Mouse (Mus musculus) kidney, adult 9 months (tissue): ENCODE data around the gene Pnp2.
"Not testable (repeated sequence)": the region's sequence is repeated elsewhere in the genome, so short reads cannot be mapped to it uniquely, and the experiment has no call there.

Experiments
- DNase-seq: peaks from one replicate; pipeline ENCODE4 v3.0.0; 2022

The Pnp2 gene

DNA sequence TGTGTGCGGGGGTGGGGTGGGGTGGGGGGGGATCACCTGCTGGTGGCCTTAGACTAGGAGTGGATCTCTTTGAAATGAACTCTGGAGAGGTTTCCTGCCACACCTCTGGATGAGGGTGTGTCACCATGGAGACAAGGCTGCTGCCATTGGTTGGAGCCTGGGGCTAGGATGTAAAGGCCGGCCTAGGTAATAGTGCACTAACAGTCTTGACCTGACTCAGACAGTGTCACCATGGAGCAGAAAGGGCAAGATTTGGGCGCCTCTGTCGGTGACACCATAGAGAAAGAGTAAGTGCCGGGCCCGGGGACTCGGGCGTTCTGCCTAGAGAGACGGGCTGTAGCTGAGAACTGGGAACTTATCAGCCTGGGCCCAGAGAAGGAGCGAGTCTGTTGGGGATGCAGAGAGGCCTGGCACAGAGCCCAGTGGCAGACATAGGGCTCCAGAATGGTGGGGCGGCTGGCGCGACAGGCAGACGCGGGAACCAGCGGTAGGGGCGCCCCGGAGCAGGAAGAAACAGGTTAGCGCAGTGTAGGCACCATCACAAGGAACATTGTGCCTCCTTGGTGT lies at the start of gene Pnp2:
Gene Pnp2 (plus strand): TSS at position 51 of the 567 bp plus-strand sequence.
- peak; percentile 62 for DNase-seq

DNA sequence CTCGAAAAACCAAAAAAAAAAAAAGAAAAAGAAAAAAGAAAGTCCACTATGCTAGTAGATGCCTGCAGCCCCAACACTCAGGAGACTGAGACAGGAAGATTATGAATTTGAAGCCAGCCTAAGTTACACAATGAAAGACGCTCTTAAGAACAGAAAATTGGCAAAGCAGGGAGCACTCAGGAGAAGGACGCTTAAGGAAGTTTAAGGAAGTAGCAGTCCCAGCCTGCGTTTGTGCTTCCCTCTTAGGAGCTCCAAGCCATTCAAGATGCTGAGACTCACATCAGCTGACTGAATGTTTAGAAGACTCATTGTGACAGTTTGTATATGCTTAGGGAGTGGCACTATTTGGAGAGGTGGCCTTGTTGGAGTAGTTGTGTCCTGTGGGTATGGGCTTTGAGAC lies 47.7 kb upstream of the Pnp2 start:
- no peak for DNase-seq

DNA sequence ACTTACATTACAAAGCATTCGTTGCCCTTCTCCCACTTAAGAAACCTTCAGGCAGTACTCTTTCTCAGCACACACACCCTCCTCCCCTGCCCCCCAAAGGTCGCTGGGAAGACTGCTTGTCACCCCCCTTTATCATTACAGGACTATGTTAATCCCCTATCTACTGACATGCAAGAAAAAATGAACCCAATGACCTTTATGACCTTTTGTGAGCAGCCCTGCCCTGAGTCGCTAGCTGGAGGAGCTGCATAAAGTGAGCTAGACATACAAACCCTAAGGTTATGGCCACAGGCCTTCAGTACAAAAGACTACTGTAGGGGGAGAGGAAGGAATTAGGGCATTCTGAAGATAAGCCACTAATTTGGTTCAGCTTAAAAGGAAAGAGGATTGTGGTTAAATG lies 44.4 kb upstream of the Pnp2 start:
- DNase-seq, result no peak

DNA sequence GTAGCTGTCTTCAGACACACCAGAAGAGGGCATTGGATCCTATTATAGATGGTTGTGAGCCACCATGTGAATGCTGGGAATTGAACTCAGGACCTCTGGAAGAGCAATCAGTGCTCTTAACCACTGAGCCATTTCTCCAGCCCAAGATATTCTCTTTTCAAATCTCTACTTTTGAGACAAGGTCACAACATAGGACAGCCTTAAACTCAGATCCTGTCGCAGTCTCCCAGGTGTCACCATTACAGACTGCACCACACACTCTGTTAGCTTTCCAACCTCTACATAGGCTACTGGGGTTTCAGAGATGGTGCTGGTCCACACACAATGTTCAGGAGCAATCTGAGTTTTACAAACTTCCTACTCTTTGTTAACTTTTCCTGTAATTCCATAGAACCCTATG lies 32.4 kb upstream of the Pnp2 start:
- DNase-seq, result not testable (repeated sequence)

DNA sequence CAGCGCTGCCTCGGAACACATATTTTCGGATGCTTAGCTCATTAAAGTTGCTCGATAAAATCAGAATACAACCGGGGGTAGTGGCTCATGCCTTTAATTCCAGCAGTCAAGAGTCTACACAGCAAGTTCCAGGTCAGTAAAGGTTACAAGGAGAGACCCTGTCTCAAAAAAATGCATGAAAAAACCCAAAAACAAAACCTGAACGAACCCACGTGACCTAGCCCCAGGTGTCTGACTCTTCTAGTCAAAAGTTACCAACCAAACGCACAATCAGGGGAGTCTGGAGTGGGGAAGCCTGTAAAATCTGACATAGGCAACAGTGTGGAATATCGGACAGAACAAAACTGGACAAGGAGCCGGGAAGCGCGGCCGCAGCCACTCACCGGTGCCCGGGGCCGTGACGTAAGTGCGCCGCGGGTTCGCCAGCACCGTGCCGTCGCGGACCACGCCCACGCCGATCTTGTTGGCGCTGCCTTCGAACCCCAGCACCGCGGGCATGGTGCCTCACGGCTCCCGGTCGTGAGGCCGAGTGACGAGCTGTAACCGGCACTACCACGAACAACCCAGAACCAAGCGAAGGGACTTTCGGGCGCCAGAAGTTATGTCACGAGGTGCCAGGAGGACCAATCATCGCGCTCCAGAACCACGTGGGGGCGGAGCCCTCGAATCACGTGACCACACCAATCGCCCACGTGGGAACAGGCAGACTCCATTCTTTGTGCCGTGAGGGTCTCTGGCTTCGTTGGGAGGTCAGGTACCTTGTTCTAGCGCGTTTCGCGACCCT lies 31.3 kb upstream of the Pnp2 start, which contains the start of the genes Osgep and Apex1:
Gene Osgep (minus strand): TSS at position 613 of the 784 bp plus-strand sequence.
Gene Apex1 (plus strand): TSS at position 688 of the 784 bp plus-strand sequence.
- DNase-seq, result peak; percentile 98

DNA sequence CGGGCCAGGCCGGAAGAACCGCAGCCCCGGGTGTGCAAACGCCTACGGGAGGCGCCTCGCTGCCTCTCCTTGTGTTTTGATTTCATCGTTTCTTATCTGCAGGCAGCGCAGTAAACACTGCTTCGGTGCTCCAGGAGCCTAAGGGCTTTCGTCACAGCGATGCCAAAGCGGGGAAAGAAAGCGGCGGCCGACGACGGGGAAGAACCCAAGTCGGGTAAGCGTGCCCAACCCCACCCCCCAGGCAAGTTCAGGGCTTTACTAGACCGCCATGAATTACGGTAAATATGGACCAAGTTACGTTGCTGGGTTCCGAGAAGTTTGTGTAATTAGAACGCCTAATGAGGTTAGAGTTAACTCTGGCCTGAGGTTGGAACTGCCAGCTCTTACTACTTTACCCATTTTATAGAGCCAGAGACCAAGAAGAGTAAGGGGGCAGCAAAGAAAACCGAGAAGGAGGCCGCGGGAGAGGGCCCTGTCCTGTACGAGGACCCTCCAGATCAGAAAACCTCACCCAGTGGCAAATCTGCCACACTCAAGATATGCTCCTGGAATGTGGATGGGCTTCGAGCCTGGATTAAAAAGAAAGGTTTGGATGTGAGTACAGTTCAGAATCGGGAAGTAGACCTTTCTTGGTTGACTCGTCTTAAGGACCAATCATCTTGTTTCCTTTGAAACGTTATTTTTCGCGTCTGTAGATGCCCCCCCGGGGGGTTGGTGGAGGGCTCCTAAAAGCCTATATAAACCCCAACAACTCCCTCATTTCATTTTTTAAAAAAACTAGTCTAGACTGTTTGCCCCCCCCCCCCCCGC lies 30.5 kb upstream of the Pnp2 start:
- DNase-seq, result no peak

DNA sequence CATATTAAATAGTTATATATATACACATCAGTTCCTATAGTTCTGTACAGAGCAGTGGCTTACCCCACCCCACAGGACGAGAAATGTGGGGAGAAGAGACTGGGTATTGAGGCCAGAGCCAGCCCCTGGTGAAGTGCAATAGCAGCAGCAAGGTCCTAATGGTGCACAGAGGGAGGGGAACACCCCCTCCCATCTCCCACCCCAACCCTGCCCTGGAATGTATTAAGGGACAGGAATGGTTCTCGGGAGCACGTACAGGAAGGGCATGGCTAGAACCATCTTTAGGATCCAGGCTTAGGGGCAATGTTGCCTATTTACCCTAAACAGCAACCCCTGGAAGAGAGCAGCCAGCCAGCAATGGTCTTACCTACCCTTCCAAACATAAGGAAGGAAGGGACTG lies 28.4 kb upstream of the Pnp2 start:
- DNase-seq, result no peak

DNA sequence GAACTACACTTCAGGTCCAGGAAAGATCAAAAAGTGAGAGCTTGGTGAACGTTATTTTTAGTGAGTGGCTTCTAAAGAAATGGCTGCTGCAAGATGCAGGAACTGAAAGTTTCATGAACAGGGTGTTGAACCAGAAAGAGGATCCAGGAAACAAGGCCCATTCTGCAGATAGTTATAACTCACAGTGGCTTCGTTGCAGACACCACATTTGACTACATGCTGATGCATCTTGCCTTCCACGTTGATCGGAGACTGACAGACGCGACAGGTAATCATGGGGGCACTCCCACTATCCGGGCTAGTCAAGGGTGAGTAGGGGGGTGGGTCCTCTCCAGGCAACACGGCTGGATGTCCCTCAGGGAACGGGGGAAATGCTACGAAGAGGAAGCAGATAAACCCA lies 25.8 kb upstream of the Pnp2 start:
- DNase-seq, result no peak

DNA sequence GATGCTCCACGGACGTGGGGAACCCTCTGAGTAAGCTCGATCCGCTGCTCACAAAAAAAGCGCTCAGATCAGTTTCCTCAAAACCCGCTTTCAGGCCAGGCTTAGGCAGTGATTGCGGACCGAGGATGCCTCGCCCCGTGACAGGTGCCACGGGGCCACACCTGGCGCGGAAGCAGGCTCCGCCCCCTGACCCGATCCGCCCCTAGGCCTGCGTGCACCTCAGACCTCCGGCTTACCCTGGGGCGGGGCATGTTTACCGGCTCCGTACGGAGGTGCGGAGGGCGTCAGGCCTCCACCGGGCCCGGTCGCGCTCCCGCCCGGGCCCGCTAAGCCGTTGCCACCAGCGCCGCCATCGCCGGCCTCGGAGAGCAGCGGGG lies 25.4 kb upstream of the Pnp2 start:
- DNase-seq, result peak; percentile 82

DNA sequence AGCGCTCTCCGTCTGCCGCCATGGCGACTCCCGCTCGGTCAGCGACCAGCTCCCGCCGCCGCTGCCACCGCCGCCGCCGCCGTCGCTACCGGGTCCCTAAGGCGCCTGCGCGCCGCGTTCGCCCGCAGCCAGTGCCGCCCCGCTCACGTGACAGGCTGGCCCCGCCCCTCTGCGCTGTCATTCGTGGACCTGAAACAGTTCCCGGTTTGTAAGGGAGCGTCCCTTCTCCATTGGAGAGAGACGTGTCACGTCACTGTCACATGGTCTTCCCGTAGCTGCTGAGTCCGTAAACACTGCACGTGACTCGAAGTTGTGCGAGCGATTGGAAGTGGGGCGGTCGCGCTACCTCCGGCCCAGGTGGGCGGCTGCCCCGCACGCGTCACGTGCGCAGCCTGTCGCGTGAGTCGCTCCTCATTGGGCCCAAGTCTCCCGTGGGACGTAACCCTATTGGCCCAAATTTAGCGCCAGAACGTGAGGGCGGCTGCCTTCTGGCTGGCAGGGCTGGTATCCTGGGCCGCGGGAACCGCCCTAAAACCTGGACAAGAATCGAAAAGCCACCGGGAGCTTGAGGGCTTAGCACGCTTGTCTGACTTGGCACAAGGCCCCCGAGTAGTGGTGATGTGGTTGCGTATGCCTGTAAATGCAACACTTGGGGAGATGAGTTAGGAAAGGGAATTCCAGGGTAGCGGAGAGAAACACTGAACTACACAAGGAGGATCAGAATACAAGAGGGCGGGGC lies 24.9 kb upstream of the Pnp2 start, which contains the start of the genes Pip4p1 and Pnp:
Gene Pip4p1 (minus strand): TSS at position 103 of the 739 bp plus-strand sequence.
Gene Pnp (plus strand): TSS at position 329 of the 739 bp plus-strand sequence.
- DNase-seq, result peak; percentile 100

DNA sequence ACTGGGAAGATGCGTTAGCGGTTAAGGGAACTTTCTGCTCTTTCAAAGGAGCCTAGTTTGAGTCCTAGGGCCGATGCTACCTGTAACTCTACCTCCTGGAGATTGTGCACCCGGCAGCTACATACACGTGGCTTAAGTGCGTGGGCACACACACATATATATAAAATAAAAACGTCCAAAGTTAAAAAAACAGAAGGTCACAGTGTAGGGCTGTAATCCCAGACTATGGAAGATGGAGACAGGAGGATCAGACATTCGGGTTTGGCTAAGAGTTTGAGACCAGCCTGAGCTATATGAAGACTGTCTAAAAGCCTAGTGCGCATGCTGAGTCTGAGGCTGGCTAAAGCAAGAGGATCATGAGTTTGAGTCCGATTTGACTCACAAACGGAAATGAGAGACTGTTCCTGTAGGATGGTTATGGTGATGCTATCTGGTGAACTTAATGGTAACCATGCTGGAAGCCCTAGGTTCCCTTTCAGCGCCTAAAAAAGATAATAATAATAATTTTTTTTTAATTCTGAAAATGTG lies 24.2 kb upstream of the Pnp2 start:
- DNase-seq, result no peak

DNA sequence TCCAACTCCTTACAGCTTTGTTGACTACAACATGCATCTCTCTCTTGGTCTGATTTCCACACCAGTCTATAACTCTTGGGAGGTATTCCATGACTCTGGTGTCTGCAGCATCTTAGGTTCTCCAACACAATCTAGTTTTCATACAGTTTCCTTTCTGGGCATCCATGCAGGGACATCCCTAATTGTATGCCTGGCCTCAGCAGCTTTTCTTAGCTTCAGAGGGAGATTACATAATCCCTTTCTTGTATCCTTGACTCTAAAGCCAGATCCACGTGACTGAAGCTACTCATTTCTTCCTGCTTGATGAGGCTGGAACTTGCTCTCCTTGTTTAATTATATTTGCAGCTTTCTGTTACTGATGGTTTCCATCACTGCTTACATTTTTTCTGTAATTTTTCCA lies 19.1 kb upstream of the Pnp2 start:
- DNase-seq, result no peak

DNA sequence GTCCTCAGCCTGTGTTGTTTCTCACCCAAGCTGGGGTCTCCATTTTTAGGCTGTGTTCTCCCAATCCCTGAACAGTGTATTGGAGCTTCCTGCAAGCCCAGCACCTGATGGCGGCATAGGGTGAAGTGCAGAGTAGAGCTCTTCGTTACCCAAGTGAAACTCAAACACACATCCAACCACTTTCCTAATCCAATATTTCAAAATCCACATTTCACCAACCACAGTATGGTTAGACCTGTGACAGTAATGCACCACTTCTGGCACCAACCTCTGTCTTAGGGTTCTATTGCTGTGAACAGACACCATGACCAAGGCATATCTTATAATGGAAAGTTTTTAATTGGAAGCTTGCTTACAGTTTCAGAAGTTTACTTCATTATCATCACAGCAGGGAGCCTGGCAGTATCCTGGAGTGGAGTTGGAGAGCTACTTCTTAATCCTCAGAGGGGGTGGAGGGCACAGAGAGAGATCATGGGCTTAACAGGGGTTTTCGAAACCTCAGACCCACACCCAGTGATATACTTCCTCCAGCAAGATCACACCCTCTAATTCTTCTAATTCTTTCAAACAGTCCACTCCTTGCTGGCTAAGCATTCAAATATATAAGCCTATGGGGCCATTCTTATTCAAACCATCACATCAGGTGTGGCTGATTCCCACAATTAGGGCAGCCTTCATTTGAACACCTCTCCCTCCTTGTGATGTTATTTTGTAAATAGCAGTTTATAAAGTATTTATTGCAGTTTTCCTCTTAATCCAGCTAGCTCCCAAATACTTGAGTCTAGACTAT lies 17.5 kb upstream of the Pnp2 start:
- no peak for DNase-seq

DNA sequence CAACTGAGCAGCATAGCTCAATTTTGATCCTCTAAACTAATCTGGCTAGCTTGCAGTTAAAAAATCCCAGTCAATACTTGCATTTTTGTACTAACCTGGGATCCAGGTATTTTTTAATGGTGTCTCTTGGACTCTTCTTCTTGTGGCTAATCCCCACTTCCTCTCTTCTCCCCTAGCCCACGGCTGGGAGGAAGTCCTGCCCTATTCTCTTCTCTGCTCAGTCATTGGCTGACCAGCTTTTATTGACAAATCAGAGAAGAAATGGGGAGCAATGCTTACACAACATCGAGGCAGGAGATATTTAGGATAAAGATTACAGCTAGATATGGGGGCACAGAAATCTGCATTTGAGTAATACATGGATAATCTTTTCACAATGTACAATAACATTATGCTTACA lies 16.9 kb upstream of the Pnp2 start:
- no peak for DNase-seq

DNA sequence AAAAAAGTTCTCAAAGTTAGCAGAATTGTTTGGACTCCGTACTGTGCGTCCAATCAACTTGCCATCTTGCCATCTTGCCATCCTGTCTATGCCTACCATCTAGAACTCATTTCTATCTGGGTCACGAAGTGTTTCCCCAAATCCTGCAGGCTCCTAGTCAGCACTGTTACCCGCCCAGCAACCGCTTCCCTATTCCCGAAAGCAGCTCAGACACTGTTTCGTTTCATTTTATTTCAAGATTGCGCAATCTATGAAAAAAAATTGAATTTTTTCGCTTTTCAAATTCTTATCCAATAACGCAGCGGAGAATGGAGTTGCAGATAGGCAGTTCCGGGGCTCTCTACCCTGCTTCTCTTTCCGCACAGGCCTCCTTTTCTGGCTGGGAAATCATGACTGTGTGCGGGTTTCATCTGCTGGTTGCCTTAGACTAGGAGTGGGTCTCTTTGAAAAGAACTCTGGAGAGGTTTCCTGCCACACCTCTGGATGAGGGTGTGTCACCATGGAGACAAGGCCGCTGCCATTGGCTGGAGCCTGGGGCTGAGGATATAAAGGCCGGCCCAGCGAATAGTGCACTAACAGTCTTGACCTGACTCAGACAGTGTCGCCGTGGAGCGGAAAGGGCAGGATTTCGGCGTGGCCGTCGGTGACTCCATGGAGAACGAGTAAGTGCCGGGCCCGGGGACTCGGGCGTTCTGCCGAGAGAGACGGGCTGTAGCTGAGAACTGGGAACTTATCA lies 11.7 kb upstream of the Pnp2 start, which contains the start of gene Gm49342:
Gene Gm49342 (plus strand): TSS at position 586 of the 736 bp plus-strand sequence.
- DNase-seq, result peak; percentile 97

DNA sequence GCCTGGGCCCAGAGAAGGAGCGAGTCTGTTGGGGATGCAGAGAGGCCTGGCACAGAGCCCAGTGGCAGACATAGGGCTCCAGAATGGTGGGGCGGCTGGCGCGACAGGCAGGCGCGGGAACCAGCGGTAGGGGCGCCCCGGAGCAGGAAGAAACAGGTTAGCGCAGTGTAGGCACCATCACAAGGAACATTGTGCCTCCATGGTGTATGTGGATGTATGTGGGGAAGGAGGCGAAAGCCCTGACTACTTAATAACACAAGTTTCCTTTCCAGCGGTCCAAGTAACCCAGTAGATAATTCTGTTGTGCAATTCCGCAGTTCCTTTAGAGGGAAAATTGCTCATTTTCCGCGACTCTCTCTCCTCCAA lies 11.1 kb upstream of the Pnp2 start:
- DNase-seq, result not testable (repeated sequence)

DNA sequence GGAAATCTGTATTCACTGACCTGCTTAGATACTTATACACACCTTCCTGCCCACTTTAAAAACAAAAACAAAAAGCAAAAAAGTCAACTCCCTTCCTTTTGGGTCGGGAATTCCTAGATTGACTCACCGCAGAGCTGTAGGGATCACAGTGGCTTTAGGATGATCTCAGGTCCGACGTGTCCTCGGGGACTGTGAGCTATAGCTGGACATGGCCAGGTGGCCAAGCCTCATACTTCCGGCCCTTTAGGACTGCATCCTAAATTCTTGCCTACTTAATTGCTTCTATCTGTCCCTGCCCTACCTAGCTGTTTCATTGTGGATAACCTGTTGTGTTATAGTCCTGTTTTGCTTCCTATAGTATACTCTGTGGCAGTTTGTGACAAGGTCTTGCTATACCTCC lies 10.7 kb upstream of the Pnp2 start:
- DNase-seq, result not testable (repeated sequence)

DNA sequence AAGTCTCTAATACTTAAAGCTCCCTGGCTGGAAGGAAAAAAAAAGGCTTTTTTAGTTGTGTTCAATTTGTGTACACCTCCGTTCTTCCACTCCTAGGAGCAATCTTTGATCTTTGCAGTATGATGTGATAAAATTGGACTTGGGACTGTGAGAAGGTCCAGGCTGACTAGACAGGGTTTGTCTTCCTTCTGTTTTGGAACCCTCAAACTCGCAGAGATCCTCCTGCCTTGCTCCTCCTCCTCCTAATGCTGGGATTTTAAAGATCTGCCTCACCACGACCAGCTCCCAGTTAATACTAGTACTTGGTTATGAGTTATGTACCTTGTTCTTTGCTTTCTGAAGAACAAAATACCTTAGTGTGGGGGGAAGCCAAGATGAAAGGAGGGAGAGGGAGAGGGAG lies 10.3 kb upstream of the Pnp2 start:
- peak; percentile 52 for DNase-seq

DNA sequence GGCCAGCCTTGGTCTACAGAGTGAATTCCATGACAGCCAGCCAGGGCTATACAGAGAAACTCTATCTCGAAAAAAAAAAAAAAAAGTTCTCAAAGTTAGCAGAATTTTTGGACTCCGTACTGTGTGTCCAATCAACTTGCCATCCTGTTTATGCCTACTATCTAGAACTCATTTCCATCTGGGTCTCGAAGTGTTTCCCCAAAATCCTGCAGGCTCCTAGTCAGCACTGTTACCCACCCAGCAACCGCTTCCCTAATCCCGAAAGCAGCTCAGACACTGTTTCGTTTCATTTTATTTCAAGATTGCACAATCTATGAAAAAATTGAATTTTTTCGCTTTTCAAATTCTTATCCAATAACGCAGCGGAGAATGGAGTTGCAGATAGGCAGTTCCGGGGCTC lies 305 bp upstream of the Pnp2 start:
- DNase-seq, result no peak

DNA sequence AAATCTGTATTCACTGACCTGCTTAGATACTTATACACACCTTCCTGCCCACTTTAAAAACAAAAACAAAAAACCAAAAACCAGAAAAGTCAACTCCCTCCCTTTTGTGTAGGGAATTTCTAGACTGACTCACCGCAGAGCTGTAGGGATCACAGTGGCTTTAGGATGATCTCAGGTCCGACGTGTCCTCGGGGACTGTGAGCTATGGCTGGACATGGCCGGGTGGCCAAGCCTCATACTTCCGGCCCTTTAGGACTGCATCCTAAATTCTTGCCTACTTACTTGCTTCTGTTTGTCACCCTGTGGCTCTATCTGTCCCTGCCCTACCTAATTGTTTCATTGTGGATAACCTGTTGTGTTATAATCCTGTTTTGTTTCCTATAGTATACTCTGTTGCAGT lies 932 bp downstream of the Pnp2 start:
- not testable (repeated sequence) for DNase-seq

DNA sequence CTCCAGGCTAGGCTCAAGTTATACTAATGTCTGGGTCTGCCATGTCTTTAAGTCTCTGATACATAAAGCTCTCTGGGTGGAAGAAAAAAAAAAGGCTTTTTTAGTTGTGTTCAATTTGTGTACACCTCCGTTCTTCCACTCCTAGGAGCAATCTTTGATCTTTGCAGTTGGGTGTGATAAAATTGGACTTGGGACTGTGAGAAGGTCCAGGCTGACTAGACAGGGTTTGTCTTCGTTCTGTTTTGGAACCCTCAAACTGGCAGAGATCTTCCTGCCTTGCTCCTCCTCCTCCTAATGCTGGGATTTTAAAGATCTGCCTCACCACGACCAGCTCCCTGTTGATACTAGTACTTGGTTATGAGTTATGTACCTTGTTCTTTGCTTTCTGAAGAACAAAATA lies 1.4 kb downstream of the Pnp2 start:
- DNase-seq, result peak; percentile 52
